Mouse (Mus musculus) spleen, adult 18-20 months (tissue): ENCODE data around the gene Glrx3.

Experiments used
- DNase-seq, 2 experiments: peaks; one replicate each; pipeline ENCODE4 v3.0.0; 2022; ENCODE audit warnings: mixed read lengths in 2 of 2

Gene Glrx3

DNA sequence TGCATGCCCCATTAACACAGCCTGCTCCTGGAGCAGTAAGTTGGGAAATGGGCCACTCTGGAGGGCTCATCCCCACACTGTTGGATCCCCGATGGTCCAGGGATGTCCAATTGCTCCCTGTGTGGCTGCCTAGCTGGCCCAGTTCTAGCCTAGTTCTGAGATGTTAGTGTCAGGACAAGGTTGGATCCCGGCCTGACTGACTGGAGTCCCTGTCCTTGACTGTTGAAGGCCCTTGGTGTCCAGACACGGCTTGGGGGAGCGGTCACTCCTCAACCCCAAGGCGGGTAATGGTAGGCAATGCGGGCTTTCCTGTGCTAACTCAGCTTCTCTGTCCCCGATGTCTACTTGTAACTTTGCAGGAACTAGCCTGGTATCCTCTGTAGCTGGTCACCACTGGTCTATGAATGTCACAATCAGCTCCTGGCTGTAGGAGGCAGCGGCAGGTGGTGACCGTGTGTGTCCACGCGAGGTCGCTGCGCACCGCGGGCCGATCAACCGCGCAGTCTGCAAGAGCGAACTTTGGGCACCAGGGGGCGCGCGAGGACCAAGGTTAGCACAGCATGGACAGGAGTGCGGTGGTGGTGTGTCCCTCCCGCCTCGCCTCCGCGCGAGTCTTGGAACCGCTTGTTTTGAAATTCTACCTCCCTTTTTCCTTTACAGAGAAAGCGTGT lies 40.7 kb downstream of the Glrx3 start:
- DNase-seq, result peak; percentile 78 to 98

DNA sequence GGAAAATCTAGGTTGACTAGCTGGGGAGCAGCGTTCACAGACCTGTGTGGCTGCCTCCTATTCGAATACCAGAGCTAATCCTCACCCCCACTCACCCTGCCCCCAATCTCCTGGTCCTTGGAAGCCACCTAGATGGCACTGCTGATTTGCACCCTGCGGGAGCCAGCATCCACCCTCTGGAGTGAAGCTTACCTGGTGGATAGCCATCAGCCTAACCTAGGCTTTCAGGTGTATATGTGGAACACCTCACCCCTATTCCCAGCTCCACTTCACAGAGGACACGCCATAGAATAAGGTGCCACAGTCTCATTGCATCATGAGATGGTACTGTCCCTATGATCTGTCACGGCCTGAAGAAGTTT lies 41.2 kb downstream of the Glrx3 start:
- no peak for DNase-seq

DNA sequence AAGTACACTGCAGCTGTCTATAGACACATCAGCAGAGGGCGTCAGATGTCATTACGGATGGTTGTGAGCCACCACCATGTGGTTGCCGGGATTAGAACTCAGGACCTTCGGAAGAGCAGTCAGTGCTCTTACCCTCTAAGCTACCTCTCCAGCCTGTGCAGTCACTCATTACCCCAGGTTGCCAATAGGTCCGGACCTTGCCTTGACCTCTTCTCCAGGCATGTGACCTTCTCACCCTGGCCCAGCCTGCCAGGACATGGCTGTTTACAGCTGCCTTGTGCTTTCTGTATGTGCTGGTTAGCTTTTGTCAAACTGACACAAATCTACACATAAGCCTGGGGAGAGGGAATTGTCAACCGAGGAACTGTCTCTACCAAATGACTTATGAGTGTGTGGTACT lies 43.4 kb downstream of the Glrx3 start:
- DNase-seq, result no peak

DNA sequence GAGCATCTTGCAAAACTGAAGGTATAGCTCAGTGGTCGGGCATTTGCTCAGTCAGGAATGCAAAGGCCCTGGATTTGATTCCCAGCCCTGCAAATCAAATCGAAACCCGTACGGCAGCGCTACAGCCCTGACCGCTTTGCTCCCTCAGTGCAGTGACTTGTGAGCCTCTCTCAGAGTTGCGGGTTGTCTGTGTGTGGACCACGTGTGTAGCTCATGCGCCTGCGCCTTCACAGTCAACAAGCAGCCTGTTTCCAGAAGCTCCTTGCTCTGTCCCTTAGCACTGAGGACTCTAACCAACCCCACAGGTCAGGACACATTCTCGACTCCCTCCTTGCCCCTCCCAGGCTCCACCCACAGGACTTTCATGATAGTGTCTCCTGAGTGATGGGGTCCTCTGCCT lies 46.6 kb downstream of the Glrx3 start:
- no peak for DNase-seq

DNA sequence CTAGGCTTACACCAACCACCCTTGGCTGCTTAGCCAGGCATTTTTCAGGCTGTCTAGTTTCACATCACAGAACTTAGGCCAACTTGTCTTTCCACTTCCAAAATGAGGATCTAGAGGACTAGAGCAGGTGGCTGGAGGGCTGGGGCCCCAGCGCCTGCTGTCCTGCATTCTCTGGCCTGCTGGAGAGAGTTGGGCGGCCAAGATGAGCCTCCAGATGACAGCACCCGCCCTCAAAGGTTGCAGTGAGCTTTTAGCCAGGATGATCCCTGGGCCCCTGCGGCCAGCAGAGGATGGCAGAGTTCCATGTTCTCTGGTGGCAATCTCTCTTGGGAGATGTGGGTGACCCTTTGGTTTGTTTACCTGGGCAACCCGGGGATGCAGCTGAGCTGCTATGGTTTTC lies 51.0 kb downstream of the Glrx3 start:
- no peak for DNase-seq

DNA sequence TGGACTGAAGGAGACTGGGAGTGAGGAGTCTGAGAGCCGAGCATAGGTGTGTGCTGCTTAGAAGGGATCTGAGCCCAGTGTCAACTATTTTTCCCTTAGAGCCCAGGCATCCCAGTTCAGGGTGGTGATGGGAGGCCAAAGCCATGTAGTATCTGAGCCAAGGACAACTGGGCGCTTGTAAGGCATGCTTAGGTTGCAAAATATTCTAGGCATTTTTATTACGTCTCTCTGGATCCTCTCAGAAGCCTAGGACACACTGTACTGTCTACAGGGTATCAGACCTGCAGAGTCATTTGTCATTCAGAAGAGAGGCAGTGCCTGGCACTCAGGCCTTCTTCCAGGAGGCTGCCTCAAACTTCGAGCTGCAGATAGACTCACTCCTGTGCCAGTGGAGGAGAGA lies 53.3 kb downstream of the Glrx3 start:
- no peak for DNase-seq

DNA sequence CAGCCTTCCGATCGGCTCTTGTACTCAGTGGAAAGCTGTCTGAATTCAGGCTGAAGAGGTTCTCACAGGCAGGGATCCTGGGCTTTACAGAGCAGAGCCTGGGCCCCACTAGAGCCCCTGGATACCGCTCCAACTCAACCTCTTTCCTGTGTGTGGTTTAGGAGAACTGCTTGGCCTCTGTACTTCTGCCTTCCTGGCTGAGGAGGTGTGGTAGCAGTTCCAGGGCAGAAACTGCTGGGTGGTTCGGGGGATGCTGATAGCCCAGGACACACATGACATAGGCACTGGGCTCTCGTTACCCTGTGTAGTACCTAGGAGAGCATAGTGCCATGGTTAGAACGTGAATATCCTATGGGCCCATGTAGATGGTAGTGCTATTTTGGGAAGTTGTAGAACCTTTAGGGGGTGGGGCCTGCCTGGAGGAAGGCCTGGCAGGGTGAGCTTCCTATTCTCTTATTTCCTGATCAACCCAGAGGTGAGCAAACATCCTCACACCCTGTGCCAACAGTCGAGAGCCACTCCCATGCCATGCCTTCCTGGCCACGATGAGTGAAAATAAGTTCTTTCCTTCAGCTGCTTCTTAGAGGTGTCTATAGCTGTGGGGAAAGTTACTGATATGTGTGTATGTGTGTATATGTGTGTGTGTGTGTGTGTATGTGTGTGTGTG lies 55.0 kb downstream of the Glrx3 start:
- no peak for DNase-seq

DNA sequence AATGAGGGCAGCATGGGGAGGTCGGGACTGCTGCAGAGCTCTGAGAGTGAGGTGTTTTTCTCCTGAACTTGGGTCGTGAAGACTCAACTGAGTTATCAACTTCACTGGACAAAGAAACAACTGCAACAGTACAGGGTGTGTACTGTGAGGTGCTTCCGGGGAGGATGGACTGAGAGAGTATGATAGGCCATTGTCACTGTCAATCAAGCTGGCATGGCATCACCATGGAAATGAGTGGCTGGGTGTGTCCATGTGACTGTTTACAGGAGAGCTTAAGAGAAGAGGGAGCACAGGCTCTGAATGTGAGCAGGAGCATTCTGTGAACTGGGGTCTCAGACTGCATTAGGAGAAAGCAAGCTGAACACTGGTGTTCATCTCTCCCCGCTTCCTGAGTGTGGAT lies 61.3 kb downstream of the Glrx3 start:
- DNase-seq, result no peak

DNA sequence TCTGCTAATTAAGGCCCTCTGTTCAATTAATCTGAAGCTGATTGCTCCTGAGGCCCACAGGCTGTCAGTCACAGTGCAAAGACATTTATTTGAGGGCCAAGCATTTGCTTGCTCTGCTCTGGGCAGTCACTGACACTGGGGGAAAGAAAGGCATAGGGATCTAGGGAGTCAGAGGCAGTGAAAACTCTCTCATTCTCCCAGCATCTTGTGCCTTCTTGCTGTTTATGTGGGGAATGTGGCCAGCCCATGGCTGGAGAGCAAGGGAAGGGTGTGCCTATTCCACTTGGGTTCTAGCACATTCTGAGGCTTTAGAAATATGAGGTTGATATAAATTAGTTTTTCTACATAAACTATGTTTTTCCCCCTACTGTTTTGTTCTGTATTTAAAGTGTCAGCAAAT lies 80.2 kb downstream of the Glrx3 start:
- no peak for DNase-seq

DNA sequence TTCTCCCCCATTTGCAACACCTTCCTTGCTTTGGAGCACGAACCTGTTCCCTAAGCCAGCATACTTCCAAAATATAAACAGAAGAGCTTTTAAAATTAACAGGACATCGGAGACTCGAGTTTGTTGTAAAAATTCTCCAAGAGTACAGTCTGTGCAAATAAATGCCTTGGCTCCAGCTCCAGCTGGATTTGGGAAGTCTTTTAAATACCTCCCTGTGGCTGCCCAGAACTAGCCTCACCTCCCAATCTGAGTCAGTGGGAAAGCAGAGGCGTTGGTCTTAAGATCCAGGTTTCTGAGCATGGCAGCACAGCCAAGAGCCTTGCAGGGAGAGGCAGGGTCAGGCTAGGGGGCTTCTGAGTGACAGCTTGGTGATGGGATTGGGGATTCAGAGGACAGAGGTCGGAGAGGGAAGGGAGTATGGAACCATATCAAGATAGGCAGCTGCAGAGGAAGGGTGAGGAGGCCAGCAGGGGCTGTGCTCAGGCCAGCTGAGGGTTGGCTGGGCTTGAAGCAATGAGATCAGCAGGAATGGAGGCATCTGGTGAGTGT lies 80.7 kb downstream of the Glrx3 start:
- no peak for DNase-seq
